Mouse (Mus musculus) myocyte (in vitro differentiated cells): ENCODE results near the gene Fam173a.

ENCODE experiments used
- MAX ChIP-seq: IDR thresholded peaks from one replicate; pipeline ENCODE4 v1.6.1; 2011; ENCODE audit warnings: low read depth, mild to moderate bottlenecking, control low read depth
- USF1 ChIP-seq: IDR thresholded peaks from one replicate; pipeline ENCODE4 v1.6.1; 2011; ENCODE audit warnings: low read depth, mild to moderate bottlenecking, control low read depth, moderate library complexity

DNA sequence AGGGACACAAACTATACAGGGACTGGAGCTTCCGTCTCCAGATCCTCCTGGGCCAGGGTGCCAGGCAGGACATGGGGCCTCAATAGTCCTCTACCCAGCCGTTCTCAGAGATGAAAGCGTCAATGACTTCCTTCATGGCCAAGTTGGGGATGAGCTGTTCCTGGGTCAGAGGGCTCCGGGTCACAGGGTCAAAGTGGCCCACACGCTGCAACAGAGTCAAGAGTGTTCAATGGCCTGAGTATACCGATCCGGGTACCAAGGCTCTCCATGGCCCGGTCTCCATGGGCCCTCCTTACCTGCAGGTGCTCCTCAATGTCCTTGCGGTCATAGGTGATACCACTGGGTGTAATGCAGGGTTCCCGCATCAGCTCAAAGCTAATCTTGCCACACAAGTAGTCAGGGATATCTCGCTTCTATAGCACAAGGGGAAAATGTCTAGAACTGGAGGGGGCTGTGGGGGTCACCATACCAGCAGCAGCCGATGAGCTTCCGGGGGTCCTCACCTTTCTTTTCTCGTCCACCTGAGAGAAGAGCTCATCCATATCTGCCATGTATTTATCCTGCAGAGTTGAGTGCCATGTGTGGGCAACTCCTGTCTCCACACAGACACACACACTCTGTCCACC, 38.2 kb upstream of the Fam173a start:
- TF ChIP-seq MAX (no peak), USF1 (no peak)
